Mouse (Mus musculus): ENCODE data around the gene Grb7. TPM values are rescaled to one million over a fixed set of nuclear protein-coding genes. Genes with fewer than 3 reads are reported as not detected.
A peak's percentile ranks its signal among the peaks of the same experiment; 100 is the strongest.

The Grb7 gene
- 33.0 and 137 TPM in 2 replicates for polyA plus RNA-seq (2012; rRNA removed)

DNA sequence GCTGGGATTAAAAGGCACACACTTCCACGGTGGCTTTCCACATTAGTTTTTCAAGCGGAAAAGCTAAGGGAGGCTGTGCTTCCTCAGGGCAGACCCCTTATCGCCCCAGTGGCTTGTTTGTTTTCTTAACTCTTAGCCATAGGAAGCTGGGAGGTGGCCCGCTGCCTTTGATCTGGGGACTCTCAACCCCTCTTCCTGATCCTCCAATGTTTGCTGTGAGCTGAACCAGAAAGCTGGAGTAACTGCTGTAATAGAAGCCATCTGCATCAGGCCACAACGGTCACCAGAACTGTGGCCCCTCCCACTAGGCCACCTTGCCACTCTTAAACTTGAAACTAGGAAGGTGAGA lies at the start of gene Grb7:
Gene Grb7 (plus strand): TSS at position 182 of the 349 bp plus-strand sequence.
- peak within 1 kb of the TSS; percentile 96 for H3K27ac ChIP-seq (ENCODE audit: insufficient read depth, low read depth, low read length)
- peaks cover 21% of the 10 kb centered on the region; the same call in 1 of the 2 replicates for H3K4me1 ChIP-seq (ENCODE audit: control insufficient read depth, insufficient read depth, insufficient read length, low read length)
- H3K4me3 ChIP-seq (ENCODE audit: low read depth, low read length), result peak within 1 kb of the TSS; percentile 72
- H3K27me3 ChIP-seq (ENCODE audit: control insufficient read depth, insufficient read depth, low read length), result no peaks in the 10 kb centered on the region
- TF ChIP-seq CTCF (IDR thresholded peaks at IDR 0.05; ENCODE audit: extremely low read depth, insufficient read length, insufficient replicate concordance, low read depth, low read length) (no peak), POLR2A (IDR thresholded peaks at IDR 0.05; ENCODE audit: low read depth, low read length) (no peak)
- peaks cover 8% of the 10 kb centered on the region for H3K36me3 ChIP-seq (ENCODE audit: control insufficient read depth, insufficient read depth, low read length)
- WGBS, result 6% methylated on average over 5 of the region's 5 CpGs

DNA sequence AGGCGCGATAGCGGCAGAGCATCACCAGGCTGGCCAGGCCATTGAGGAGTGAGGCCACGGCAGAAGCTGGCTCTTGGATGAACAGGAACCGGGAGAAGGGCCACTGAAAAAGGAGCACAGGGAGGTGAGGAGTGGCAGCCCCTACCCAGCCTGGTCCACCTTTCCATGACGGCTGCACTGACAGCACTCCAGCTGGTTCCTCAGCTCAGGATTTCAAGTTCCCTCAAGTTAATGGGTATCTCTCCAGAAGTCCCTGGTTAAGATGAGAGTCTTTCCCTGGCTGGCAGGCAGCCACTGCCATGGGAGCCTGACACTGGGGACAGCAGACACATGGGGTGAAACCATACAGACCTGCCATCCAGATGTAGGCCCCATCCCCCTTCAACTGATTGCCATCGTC lies 48.2 kb upstream of the Grb7 start:
- peaks cover 32% of the 10 kb centered on the region for H3K4me1 ChIP-seq (ENCODE audit: control insufficient read depth, insufficient read depth, insufficient read length, low read length)
- H3K27me3 ChIP-seq (ENCODE audit: control insufficient read depth, insufficient read depth, low read length), result no peaks in the 10 kb centered on the region
- no peak overlapping the region for H3K27ac ChIP-seq (ENCODE audit: insufficient read depth, low read depth, low read length)
- TF ChIP-seq POLR2A (IDR thresholded peaks at IDR 0.05; ENCODE audit: low read depth, low read length) (no peak), CTCF (IDR thresholded peaks at IDR 0.05; ENCODE audit: extremely low read depth, insufficient read length, insufficient replicate concordance, low read depth, low read length) (no peak)
- WGBS, result 93% methylated on average over 7 of the region's 7 CpGs
- H3K4me3 ChIP-seq (ENCODE audit: low read depth, low read length), result no peak overlapping the region
- no peaks in the 10 kb centered on the region for H3K36me3 ChIP-seq (ENCODE audit: control insufficient read depth, insufficient read depth, low read length)

DNA sequence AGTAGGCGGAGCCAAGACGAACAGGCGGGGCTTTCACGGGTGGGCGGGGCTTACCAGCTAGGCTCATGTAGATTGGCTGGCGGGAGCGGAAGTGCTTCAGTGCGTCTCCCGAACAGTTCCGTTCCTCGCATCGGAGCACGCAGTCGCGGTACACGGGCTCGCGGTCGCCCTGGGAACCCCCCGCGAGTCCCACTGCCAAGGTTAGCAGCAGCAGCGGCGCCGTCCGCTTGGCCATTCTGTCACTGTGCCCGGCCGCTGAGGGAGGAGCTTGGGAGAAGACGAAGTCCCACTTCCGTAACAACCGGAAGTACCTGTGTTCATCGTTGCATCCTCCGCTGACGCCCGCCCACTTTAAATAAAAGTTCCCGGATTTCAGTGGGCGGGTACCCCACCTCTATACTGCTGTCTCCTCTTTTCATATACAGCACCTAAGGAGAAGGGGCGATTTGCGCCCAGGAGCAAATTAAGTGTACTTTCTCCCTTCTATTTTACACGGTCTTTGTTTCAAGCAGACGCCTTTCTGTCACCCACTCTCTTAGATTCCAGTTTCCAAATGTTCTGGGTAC lies 46.0 kb upstream of the Grb7 start, which contains the start of gene Pgap3:
Gene Pgap3 (minus strand): TSS at position 330 of the 566 bp plus-strand sequence.
- H3K4me1 ChIP-seq (ENCODE audit: control insufficient read depth, insufficient read depth, insufficient read length, low read length), result peaks cover 17% of the 10 kb centered on the region
- no peak for TF ChIP-seq CTCF (IDR thresholded peaks at IDR 0.05; ENCODE audit: extremely low read depth, insufficient read length, insufficient replicate concordance, low read depth, low read length)
- peak; percentile 64 for TF ChIP-seq POLR2A (IDR thresholded peaks at IDR 0.05; ENCODE audit: low read depth, low read length)
- no peaks in the 10 kb centered on the region for H3K36me3 ChIP-seq (ENCODE audit: control insufficient read depth, insufficient read depth, low read length)
- peak within 1 kb of the TSS; percentile 93 for H3K4me3 ChIP-seq (ENCODE audit: low read depth, low read length)
- peak within 1 kb of the TSS; percentile 100 for H3K27ac ChIP-seq (ENCODE audit: insufficient read depth, low read depth, low read length)
- WGBS, result under 1% methylated on average over 40 of the region's 40 CpGs
- no peaks in the 10 kb centered on the region for H3K27me3 ChIP-seq (ENCODE audit: control insufficient read depth, insufficient read depth, low read length)

DNA sequence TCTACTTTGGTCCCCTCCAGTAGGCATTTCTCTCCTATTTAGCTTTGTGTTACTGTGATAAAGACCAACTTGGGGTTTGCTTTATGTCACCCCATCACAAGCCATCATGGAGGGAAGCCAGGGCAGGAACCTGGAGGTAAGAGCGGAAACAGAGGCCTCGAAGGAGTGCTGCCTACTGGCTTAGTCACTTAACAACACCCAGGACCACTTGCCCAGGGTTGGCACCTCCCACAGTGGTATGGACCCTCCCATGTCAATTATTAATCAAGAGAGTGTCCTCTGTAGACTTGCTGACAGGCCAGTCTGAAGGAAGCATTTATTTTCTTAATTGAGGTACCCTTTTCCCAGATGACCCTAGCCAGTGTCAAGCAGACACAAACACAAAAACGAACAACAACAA lies 45.4 kb upstream of the Grb7 start:
- no peaks in the 10 kb centered on the region for H3K36me3 ChIP-seq (ENCODE audit: control insufficient read depth, insufficient read depth, low read length)
- peak overlapping the region; percentile 100 for H3K27ac ChIP-seq (ENCODE audit: insufficient read depth, low read depth, low read length)
- peaks cover 14% of the 10 kb centered on the region for H3K4me1 ChIP-seq (ENCODE audit: control insufficient read depth, insufficient read depth, insufficient read length, low read length)
- WGBS, result 11% methylated on average over 3 of the region's 3 CpGs
- TF ChIP-seq POLR2A (IDR thresholded peaks at IDR 0.05; ENCODE audit: low read depth, low read length) (peak; percentile 85), CTCF (IDR thresholded peaks at IDR 0.05; ENCODE audit: extremely low read depth, insufficient read length, insufficient replicate concordance, low read depth, low read length) (no peak)
- no peaks in the 10 kb centered on the region for H3K27me3 ChIP-seq (ENCODE audit: control insufficient read depth, insufficient read depth, low read length)
- peak overlapping the region; percentile 6; the same call in 1 of the 2 replicates for H3K4me3 ChIP-seq (ENCODE audit: low read depth, low read length)

DNA sequence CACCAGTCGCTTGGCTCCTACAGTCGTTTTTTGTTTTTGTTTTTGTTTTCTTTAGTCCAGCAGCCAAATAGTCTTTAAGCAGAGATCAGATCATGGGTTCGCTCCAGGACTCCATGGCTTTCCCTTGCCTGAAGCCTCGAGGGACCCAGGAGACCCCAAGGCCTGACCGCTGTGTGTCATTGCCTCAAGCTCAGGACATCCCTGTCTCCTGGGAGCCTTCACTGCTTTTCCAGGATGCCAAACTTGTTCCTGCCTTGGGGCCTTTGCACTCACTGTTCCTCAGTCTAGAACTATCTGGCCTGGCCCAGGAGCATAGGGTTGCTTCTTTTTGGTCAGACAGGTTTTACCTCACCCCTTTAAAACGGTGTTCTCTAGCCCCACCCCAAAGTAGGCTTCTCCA lies 39.6 kb upstream of the Grb7 start:
- TF ChIP-seq CTCF (IDR thresholded peaks at IDR 0.05; ENCODE audit: extremely low read depth, insufficient read length, insufficient replicate concordance, low read depth, low read length), result no peak
- no peak for TF ChIP-seq POLR2A (IDR thresholded peaks at IDR 0.05; ENCODE audit: low read depth, low read length)
- Histone ChIP-seq H3K27ac (ENCODE audit: insufficient read depth, low read depth, low read length) (no peak overlapping the region), H3K4me3 (ENCODE audit: low read depth, low read length) (no peak overlapping the region), H3K4me1 (ENCODE audit: control insufficient read depth, insufficient read depth, insufficient read length, low read length) (peaks cover 5% of the 10 kb centered on the region), H3K27me3 (ENCODE audit: control insufficient read depth, insufficient read depth, low read length) (no peaks in the 10 kb centered on the region), H3K36me3 (ENCODE audit: control insufficient read depth, insufficient read depth, low read length) (no peaks in the 10 kb centered on the region)
- 73% methylated on average over 6 of the region's 6 CpGs for WGBS

DNA sequence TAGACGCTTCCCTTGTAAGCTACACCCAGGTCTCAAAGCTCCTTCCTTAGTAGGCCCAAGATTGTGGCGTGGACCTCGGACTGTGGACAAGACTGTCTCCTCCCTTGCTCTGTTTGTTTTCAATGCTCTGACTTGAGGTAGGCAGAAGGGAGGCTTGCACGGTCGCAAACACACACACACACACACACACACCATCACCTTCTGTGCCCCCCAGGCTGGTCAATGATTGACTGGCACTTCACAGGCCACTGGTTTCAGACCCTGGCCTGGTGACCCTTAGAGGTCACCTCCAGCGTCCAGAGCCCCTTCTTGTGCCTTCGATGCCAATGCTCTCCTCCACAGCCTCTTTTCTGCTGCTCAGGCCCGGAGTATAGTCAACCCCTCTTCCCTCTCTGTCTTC lies 37.3 kb upstream of the Grb7 start:
- 0 out of 2 replicates have a peak overlapping the region, but pooled peaks have one; percentile 17 for H3K4me3 ChIP-seq (ENCODE audit: low read depth, low read length)
- 30% methylated on average over 8 of the region's 8 CpGs for WGBS
- no peaks in the 10 kb centered on the region for H3K27me3 ChIP-seq (ENCODE audit: control insufficient read depth, insufficient read depth, low read length)
- peak overlapping the region; percentile 80 for H3K27ac ChIP-seq (ENCODE audit: insufficient read depth, low read depth, low read length)
- H3K4me1 ChIP-seq (ENCODE audit: control insufficient read depth, insufficient read depth, insufficient read length, low read length), result peaks cover 7% of the 10 kb centered on the region
- no peak for TF ChIP-seq POLR2A (IDR thresholded peaks at IDR 0.05; ENCODE audit: low read depth, low read length)
- no peak for TF ChIP-seq CTCF (IDR thresholded peaks at IDR 0.05; ENCODE audit: extremely low read depth, insufficient read length, insufficient replicate concordance, low read depth, low read length)
- no peaks in the 10 kb centered on the region for H3K36me3 ChIP-seq (ENCODE audit: control insufficient read depth, insufficient read depth, low read length)

DNA sequence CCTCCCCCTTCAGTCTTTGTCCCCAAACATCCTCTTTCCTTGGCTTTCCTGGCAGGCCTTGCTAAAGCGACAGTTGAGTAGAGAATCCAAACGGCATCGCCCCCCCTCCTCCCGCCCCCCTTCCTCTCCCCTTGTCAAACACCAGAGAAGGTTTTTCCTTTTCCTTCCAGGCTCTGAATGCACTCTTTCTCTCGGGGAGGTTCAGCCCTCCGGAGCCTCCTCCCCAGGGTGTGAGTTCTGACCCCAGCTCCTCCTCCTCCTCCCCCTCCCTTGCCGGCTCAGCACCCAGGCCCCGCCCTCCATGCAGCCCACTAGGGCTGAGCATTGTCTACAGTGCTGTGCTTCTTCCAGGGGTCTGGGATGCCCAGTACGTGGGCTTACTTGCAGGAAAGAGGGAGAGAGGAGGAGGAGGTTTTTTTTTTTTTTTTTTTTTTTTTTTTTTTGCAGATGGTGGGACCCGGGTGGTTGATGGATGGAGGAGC lies 36.8 kb upstream of the Grb7 start:
- no peak overlapping the region for H3K4me3 ChIP-seq (ENCODE audit: low read depth, low read length)
- 10% methylated on average over 10 of the region's 10 CpGs for WGBS
- H3K27ac ChIP-seq (ENCODE audit: insufficient read depth, low read depth, low read length), result no peak overlapping the region
- H3K27me3 ChIP-seq (ENCODE audit: control insufficient read depth, insufficient read depth, low read length), result no peaks in the 10 kb centered on the region
- H3K4me1 ChIP-seq (ENCODE audit: control insufficient read depth, insufficient read depth, insufficient read length, low read length), result peaks cover 7% of the 10 kb centered on the region
- no peaks in the 10 kb centered on the region for H3K36me3 ChIP-seq (ENCODE audit: control insufficient read depth, insufficient read depth, low read length)
- TF ChIP-seq POLR2A (IDR thresholded peaks at IDR 0.05; ENCODE audit: low read depth, low read length), result no peak
- no peak for TF ChIP-seq CTCF (IDR thresholded peaks at IDR 0.05; ENCODE audit: extremely low read depth, insufficient read length, insufficient replicate concordance, low read depth, low read length)

Measured in small intestine, adult 2 months (tissue).